In the genomic region with DNA sequence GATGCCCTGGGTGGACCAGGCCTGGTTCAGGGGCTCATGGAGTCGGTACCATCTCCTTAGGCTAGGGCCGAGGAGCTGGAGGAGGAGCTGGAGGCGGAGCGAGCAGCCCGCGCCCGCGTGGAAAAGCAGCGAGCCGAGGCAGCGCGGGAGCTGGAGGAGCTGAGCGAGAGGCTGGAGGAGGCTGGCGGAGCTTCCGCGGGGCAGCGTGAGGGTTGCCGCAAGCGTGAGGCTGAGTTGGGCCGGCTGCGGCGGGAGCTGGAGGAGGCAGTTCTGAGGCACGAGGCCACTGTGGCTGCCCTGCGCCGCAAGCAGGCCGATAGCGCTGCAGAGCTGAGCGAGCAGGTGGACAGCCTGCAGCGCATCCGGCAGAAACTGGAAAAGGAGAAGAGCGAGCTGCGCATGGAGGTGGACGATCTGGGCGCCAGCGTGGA, we compare ENCODE assay signal across 8 mouse cellular contexts. TPM values are rescaled to one million over a fixed set of nuclear protein-coding genes. Genes with fewer than 3 reads are reported as not detected.
DNase-seq lines count a peak whose midpoint lies in the region; ATAC-seq and TF ChIP-seq lines count a peak whose summit lies in the region.

No protein-coding gene starts in this region.

- H3K4me1 ChIP-seq in heart, embryonic 13.5 days: peaks cover 34% of the 10 kb centered on the region
- peaks cover 20% of the 10 kb centered on the region; the same call in 1 of the 2 replicates for H3K4me1 ChIP-seq in embryonic facial prominence, embryonic 12.5 days
- H3K4me1 ChIP-seq in hindbrain, postnatal 0 days (ENCODE audit: insufficient read depth, low read length): no peaks in the 10 kb centered on the region
- peaks cover 31% of the 10 kb centered on the region for H3K4me1 ChIP-seq in liver, embryonic 13.5 days (replicated peaks)
- H3K4me1 ChIP-seq in neural tube, embryonic 15.5 days: peaks cover 26% of the 10 kb centered on the region
- H3K4me1 ChIP-seq in thymus, adult 2 months (replicated peaks; ENCODE audit: control insufficient read depth, insufficient read depth, low read length): peaks cover 5% of the 10 kb centered on the region

- peak overlapping the region; percentile 53; the same call in 1 of the 2 replicates for H3K9ac ChIP-seq in heart, embryonic 13.5 days
- H3K9ac ChIP-seq in embryonic facial prominence, embryonic 12.5 days: peak overlapping the region; percentile 43; the same call in 1 of the 2 replicates
- peak overlapping the region; percentile 53 for H3K9ac ChIP-seq in hindbrain, postnatal 0 days (replicated peaks; ENCODE audit: low read length)
- H3K9ac ChIP-seq in liver, embryonic 13.5 days: 0 out of 2 replicates have a peak overlapping the region, but pooled peaks have one; percentile 23
- H3K9ac ChIP-seq in neural tube, embryonic 15.5 days (replicated peaks): peak overlapping the region; percentile 48

- H3K27me3 ChIP-seq in heart, embryonic 13.5 days (replicated peaks): peaks cover 77% of the 10 kb centered on the region
- H3K27me3 ChIP-seq in embryonic facial prominence, embryonic 12.5 days: peaks cover 84% of the 10 kb centered on the region
- H3K27me3 ChIP-seq in hindbrain, postnatal 0 days (ENCODE audit: insufficient read depth, low read length): no peaks in the 10 kb centered on the region
- H3K27me3 ChIP-seq in liver, embryonic 13.5 days: peaks cover 87% of the 10 kb centered on the region
- peaks cover 68% of the 10 kb centered on the region for H3K27me3 ChIP-seq in neural tube, embryonic 15.5 days (replicated peaks)
- H3K27me3 ChIP-seq in thymus, adult 2 months (ENCODE audit: control insufficient read depth, insufficient read depth, low read length): no peaks in the 10 kb centered on the region; the same call in 1 of the 2 replicates

- no peak overlapping the region for H3K27ac ChIP-seq in heart, embryonic 13.5 days (replicated peaks)
- H3K27ac ChIP-seq in embryonic facial prominence, embryonic 12.5 days: no peak overlapping the region
- peak overlapping the region; percentile 59; the same call in 1 of the 2 replicates for H3K27ac ChIP-seq in hindbrain, postnatal 0 days
- H3K27ac ChIP-seq in liver, embryonic 13.5 days: no peak overlapping the region
- H3K27ac ChIP-seq in neural tube, embryonic 15.5 days (replicated peaks): peak overlapping the region; percentile 29; the same call in 1 of the 2 replicates
- H3K27ac ChIP-seq in thymus, adult 2 months (ENCODE audit: control insufficient read depth, insufficient read depth, low read length): no peak overlapping the region

- H3K4me3 ChIP-seq in heart, embryonic 13.5 days: peak overlapping the region; percentile 31
- H3K4me3 ChIP-seq in embryonic facial prominence, embryonic 12.5 days: peak overlapping the region; percentile 36
- H3K4me3 ChIP-seq in hindbrain, postnatal 0 days (ENCODE audit: low read length): peak overlapping the region; percentile 32
- H3K4me3 ChIP-seq in liver, embryonic 13.5 days (replicated peaks): peak overlapping the region; percentile 40
- H3K4me3 ChIP-seq in neural tube, embryonic 15.5 days (replicated peaks): peak overlapping the region; percentile 40
- no peak overlapping the region for H3K4me3 ChIP-seq in thymus, adult 2 months (ENCODE audit: control insufficient read depth, insufficient read depth, low read length)

- H3K36me3 ChIP-seq in heart, embryonic 13.5 days: peaks cover 99% of the 10 kb centered on the region
- H3K36me3 ChIP-seq in embryonic facial prominence, embryonic 12.5 days: peaks cover 28% of the 10 kb centered on the region
- peaks cover 10% of the 10 kb centered on the region for H3K36me3 ChIP-seq in hindbrain, postnatal 0 days (ENCODE audit: insufficient read depth, low read length)
- H3K36me3 ChIP-seq in liver, embryonic 13.5 days: peaks cover 21% of the 10 kb centered on the region
- H3K36me3 ChIP-seq in neural tube, embryonic 15.5 days: peaks cover 29% of the 10 kb centered on the region
- peaks cover 8% of the 10 kb centered on the region; the same call in 1 of the 2 replicates for H3K36me3 ChIP-seq in thymus, adult 2 months (ENCODE audit: control insufficient read depth, insufficient read depth, low read length)

- H3K9me3 ChIP-seq in heart, embryonic 13.5 days: no peaks in the 10 kb centered on the region
- no peaks in the 10 kb centered on the region for H3K9me3 ChIP-seq in embryonic facial prominence, embryonic 12.5 days
- H3K9me3 ChIP-seq in hindbrain, postnatal 0 days (ENCODE audit: low read length): no peaks in the 10 kb centered on the region
- H3K9me3 ChIP-seq in liver, embryonic 13.5 days (replicated peaks): no peaks in the 10 kb centered on the region
- no peaks in the 10 kb centered on the region for H3K9me3 ChIP-seq in neural tube, embryonic 15.5 days (replicated peaks)

- 13% methylated on average over 35 of the region's 35 CpGs for WGBS in heart, embryonic 13.5 days
- 1% methylated on average over 35 of the region's 35 CpGs for WGBS in embryonic facial prominence, embryonic 12.5 days
- under 1% methylated on average over 29 of the region's 35 CpGs for WGBS in hindbrain, postnatal 0 days
- WGBS in liver, embryonic 13.5 days (ENCODE audit: insufficient replicate concordance): 6% methylated on average over 35 of the region's 35 CpGs
- under 1% methylated on average over 35 of the region's 35 CpGs for WGBS in neural tube, embryonic 15.5 days
- WGBS in thymus, adult 2 months: 3% methylated on average over 35 of the region's 35 CpGs

- DNase-seq in heart, adult 8-10 months (ENCODE audit: low spot score): no peak
- peak; percentile 48 for DNase-seq in adrenal gland, postnatal 25 days
- DNase-seq in hindbrain, postnatal 0 days (ENCODE audit: low spot score): peak; percentile 80
- DNase-seq in liver, embryonic 13.5 days: no peak
- no peak for DNase-seq in thymus, adult 2 months

- ATAC-seq in heart, embryonic 13.5 days (ENCODE audit: extremely low read depth, insufficient number of reproducible peaks, low FRiP score, low TSS enrichment): no peak
- no peak for ATAC-seq in embryonic facial prominence, embryonic 12.5 days (ENCODE audit: insufficient number of reproducible peaks, insufficient read depth, low FRiP score, low TSS enrichment)
- peak; percentile 73 for ATAC-seq in hindbrain, postnatal 0 days
- ATAC-seq in liver, embryonic 13.5 days (ENCODE audit: low read depth): 0 out of 2 replicates have a peak, but pooled peaks have one; percentile 14
- ATAC-seq in neural tube, embryonic 15.5 days (ENCODE audit: low FRiP score): peak; percentile 54

- peak overlapping the region; percentile 61 for H3K4me2 ChIP-seq in heart, embryonic 13.5 days
- H3K4me2 ChIP-seq in embryonic facial prominence, embryonic 12.5 days (replicated peaks): peak overlapping the region; percentile 66
- peak overlapping the region; percentile 64 for H3K4me2 ChIP-seq in hindbrain, postnatal 0 days (ENCODE audit: low read depth, low read length)
- peak overlapping the region; percentile 60 for H3K4me2 ChIP-seq in liver, embryonic 13.5 days
- H3K4me2 ChIP-seq in neural tube, embryonic 15.5 days: peak overlapping the region; percentile 74

- no peak; the same call in 1 of the 2 replicates for TF ChIP-seq CTCF in hindbrain, postnatal 0 days (IDR thresholded peaks at IDR 0.05; ENCODE audit: low read depth)
- no peak for TF ChIP-seq CTCF in thymus, adult 2 months (IDR thresholded peaks at IDR 0.05; ENCODE audit: borderline replicate concordance, control insufficient read depth, extremely low read depth, insufficient read depth, low read length, poor library complexity)

- no peak for TF ChIP-seq POLR2A in thymus, adult 2 months (IDR thresholded peaks at IDR 0.05; ENCODE audit: control insufficient read depth, extremely low read depth, insufficient read depth, low read length, poor library complexity)

RNA-seq across cellular contexts. Expression of a gene that starts 18.2 kb away (rescaled TPM):
- polyA plus RNA-seq in heart, embryonic 13.5 days (2015; fragmentation: Nextera tagmentation; extraction: Ambion mirVana): 17.7 and 21.2 TPM in 2 replicates
- total RNA-seq in heart, adult 8-10 months (2022): 10 to 100 TPM; 21.9 to 55.5 (median 33.1) TPM
- total RNA-seq in adrenal gland, postnatal 25 days (2021): 0.24 TPM in 1 of 2 replicates, not detected in the other
- 1.3 and 1.4 TPM in 2 replicates for polyA plus RNA-seq in embryonic facial prominence, embryonic 12.5 days (2016; fragmentation: Nextera tagmentation; extraction: Ambion mirVana)
- total RNA-seq in hindbrain, postnatal 0 days (2014; rRNA removed): 0.18 and 3.1 TPM in 2 replicates
- 3.4 and 3.9 TPM in 2 replicates for polyA plus RNA-seq in hindbrain, postnatal 0 days (2015; fragmentation: Nextera tagmentation; extraction: Ambion mirVana)
- 2.2 TPM in 2 replicates for polyA plus RNA-seq in liver, embryonic 13.5 days (2015; fragmentation: Nextera tagmentation; extraction: Ambion mirVana)
- 1.0 and 1.9 TPM in 2 replicates for polyA plus RNA-seq in neural tube, embryonic 15.5 days (2015; fragmentation: Nextera tagmentation; extraction: Ambion mirVana)
- 0.09 and 1.0 TPM in 2 replicates for polyA plus RNA-seq in thymus, adult 2 months (2012; rRNA removed)

RNA-seq across cellular contexts. Expression of a gene that starts 36.6 kb away (rescaled TPM):
- polyA plus RNA-seq in heart, embryonic 13.5 days (2015; fragmentation: Nextera tagmentation; extraction: Ambion mirVana): 24.2 and 25.6 TPM in 2 replicates
- total RNA-seq in heart, adult 8-10 months (2022): 10 to 100 TPM; 14.2 to 15.6 (median 14.6) TPM
- total RNA-seq in adrenal gland, postnatal 25 days (2021): 67.6 and 82.2 TPM in 2 replicates
- 28.0 and 28.9 TPM in 2 replicates for polyA plus RNA-seq in embryonic facial prominence, embryonic 12.5 days (2016; fragmentation: Nextera tagmentation; extraction: Ambion mirVana)
- total RNA-seq in hindbrain, postnatal 0 days (2014; rRNA removed): 5.6 and 14.7 TPM in 2 replicates
- polyA plus RNA-seq in hindbrain, postnatal 0 days (2015; fragmentation: Nextera tagmentation; extraction: Ambion mirVana): 15.3 and 15.4 TPM in 2 replicates
- 67.3 and 68.2 TPM in 2 replicates for polyA plus RNA-seq in liver, embryonic 13.5 days (2015; fragmentation: Nextera tagmentation; extraction: Ambion mirVana)
- polyA plus RNA-seq in neural tube, embryonic 15.5 days (2015; fragmentation: Nextera tagmentation; extraction: Ambion mirVana): 15.9 and 21.7 TPM in 2 replicates
- polyA plus RNA-seq in thymus, adult 2 months (2012; rRNA removed): 20.6 and 23.2 TPM in 2 replicates

Comparison
In these comparisons a context has a peak if more than half of its experiments do, and no peak if none do; other contexts are left out.
1. ATAC-seq: peak in hindbrain, postnatal 0 days (single experiment), liver, embryonic 13.5 days (single experiment) and neural tube, embryonic 15.5 days (single experiment); none in heart, embryonic 13.5 days (single experiment) and embryonic facial prominence, embryonic 12.5 days (single experiment).
2. H3K27ac ChIP-seq: peak in hindbrain, postnatal 0 days (single experiment) and neural tube, embryonic 15.5 days (single experiment); none in heart, embryonic 13.5 days (single experiment), embryonic facial prominence, embryonic 12.5 days (single experiment), liver, embryonic 13.5 days (single experiment) and thymus, adult 2 months (single experiment).
3. DNase-seq: peak in adrenal gland, postnatal 25 days (single experiment) and hindbrain, postnatal 0 days (single experiment); none in heart, adult 8-10 months (single experiment), liver, embryonic 13.5 days (single experiment) and thymus, adult 2 months (single experiment).
4. Peak in every context shown above with its lines, with median percentiles within 50 percentile points of each other: H3K4me2 ChIP-seq and H3K9ac ChIP-seq.